Mouse (Mus musculus): ENCODE measurements around the gene Pik3ip1.

The Pik3ip1 gene

GRCm38 (mm10) chr11:3373591-3374292 lies 43.5 kb downstream of the Pik3ip1 start:
- DNase-seq (ENCODE audit: low spot score in 2 of 2), result peak in 1 of 2 experiments; percentile 64

GRCm38 (mm10) chr11:3374293-3374645 lies 44.1 kb downstream of the Pik3ip1 start:
- no peak for DNase-seq (ENCODE audit: low spot score in 2 of 2)

- no peak for DNase-seq (ENCODE audit: low spot score in 2 of 2)
Measured at GRCm38 (mm10) chr11:3374741-3375140, 44.5 kb downstream of the Pik3ip1 start.

GRCm38 (mm10) chr11:3379427-3379826 lies 49.2 kb downstream of the Pik3ip1 start:
- no peak for DNase-seq (ENCODE audit: low spot score in 2 of 2)

GRCm38 (mm10) chr11:3381148-3381814 lies 51.1 kb downstream of the Pik3ip1 start:
- no peak for DNase-seq (ENCODE audit: low spot score in 2 of 2)

GRCm38 (mm10) chr11:3382602-3383594 lies 52.7 kb downstream of the Pik3ip1 start:
- no peak for DNase-seq (ENCODE audit: low spot score in 2 of 2)

GRCm38 (mm10) chr11:3386941-3387368 lies 56.8 kb downstream of the Pik3ip1 start:
- DNase-seq (ENCODE audit: low spot score in 2 of 2), result peak; percentile 81 to 90

- no peak for DNase-seq (ENCODE audit: low spot score in 2 of 2)
Measured at GRCm38 (mm10) chr11:3387482-3388196, 57.4 kb downstream of the Pik3ip1 start.

GRCm38 (mm10) chr11:3389996-3390395 lies 59.8 kb downstream of the Pik3ip1 start:
- DNase-seq (ENCODE audit: low spot score in 2 of 2), result no peak

GRCm38 (mm10) chr11:3390789-3391188 lies 60.6 kb downstream of the Pik3ip1 start:
- DNase-seq (ENCODE audit: low spot score in 2 of 2), result no peak

- no peak for DNase-seq (ENCODE audit: low spot score in 2 of 2)
Measured at GRCm38 (mm10) chr11:3392526-3392925, 62.3 kb downstream of the Pik3ip1 start.
